Mouse (Mus musculus) embryo, embryonic 9.5 days (tissue): ENCODE results near the gene Tcf25.
A peak's percentile ranks its signal among the peaks of the same experiment; 100 is the strongest.

Experiments used
- DNase-seq: peaks from one replicate; pipeline ENCODE4 v3.0.0-alpha.2; 2017; ENCODE audit errors: extremely low spot score

Gene Tcf25

GRCm38 (mm10) chr8:123373403-123374238 is at the start of gene Tcf25:
Gene Tcf25 (plus strand): TSS chr8:123373753.
- DNase-seq, result peak; percentile 97

DNA sequence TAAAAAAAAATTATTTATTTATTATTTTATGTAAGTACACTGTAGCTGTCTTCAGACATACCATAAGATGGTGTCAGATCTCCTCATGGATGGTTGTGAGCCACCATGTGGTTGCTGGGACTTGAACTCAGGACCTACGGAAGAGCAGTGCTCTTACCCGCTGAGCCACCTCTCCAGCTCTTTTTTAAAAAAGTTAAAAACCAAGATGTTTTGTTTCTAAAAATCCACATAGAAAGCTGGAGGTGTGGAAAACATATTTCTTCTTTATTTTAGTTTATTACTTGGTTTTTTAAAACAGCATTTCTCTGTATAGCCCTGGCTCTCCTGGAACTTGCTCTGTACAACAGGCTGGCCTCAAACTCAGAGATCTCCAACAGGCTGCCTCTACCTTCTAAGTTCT is 45.0 kb upstream of the Tcf25 start:
- DNase-seq, result no peak

DNA sequence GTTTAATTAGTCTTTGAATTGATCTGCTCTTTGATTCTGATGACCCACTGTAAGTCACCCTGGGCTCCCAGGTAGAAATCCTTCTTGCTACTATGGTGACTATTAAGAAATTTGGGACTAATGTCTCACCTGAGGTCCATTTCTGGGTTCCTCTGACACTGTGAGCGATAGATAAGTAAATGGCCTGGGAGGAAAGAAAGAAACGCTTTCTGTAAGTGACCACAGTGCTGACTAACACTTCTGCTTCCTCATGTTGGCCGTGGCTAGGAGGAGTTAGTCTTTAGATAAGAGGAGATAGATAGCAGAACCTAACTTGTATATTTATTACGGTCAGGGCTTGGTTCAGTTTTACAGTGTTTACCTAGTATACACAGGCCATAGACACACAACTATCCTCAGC is 44.2 kb upstream of the Tcf25 start:
- no peak for DNase-seq

DNA sequence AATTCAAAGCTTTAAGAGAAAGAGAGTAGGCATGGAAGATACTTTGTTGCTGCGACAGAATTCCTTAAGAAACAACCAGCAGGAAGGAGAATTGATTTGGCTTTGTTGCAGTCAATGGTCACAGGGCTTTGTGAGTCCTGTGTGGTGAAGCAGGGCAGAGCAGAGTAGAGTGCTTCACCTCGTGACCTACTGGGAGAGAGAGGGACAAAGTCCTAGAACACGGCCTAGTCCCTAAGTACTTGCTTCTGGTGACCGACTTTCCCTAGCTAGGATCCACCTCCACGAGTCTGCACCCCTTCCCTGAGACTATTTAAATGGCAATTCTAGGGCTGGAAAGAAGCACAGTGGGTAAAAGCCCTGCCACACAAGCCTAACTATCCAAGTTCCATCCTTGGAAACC is 43.6 kb upstream of the Tcf25 start:
- DNase-seq, result no peak

DNA sequence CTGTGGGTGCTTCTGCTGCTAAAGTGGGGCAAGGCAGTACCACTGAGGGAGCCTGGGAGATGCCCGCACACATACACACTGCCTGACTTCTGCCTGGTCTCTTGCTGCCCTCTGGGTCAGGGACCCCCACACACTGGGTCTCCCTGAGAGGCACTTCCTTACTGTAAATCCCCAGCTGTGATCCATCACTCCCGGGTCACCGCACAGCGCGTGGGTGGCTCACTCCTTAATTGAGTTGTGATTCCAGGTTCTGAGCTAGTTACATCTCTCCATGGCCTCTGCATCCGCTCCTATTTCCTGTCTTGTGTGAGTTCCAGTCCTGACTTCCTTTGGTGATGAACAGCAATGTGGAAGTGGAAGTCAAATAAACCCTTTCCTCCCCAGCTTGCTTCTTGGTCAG is 42.9 kb upstream of the Tcf25 start:
- no peak for DNase-seq

GRCm38 (mm10) chr8:123331301-123331700 is 42.3 kb upstream of the Tcf25 start:
- DNase-seq, result no peak

GRCm38 (mm10) chr8:123331810-123332209 is 41.7 kb upstream of the Tcf25 start:
- DNase-seq, result no peak

DNA sequence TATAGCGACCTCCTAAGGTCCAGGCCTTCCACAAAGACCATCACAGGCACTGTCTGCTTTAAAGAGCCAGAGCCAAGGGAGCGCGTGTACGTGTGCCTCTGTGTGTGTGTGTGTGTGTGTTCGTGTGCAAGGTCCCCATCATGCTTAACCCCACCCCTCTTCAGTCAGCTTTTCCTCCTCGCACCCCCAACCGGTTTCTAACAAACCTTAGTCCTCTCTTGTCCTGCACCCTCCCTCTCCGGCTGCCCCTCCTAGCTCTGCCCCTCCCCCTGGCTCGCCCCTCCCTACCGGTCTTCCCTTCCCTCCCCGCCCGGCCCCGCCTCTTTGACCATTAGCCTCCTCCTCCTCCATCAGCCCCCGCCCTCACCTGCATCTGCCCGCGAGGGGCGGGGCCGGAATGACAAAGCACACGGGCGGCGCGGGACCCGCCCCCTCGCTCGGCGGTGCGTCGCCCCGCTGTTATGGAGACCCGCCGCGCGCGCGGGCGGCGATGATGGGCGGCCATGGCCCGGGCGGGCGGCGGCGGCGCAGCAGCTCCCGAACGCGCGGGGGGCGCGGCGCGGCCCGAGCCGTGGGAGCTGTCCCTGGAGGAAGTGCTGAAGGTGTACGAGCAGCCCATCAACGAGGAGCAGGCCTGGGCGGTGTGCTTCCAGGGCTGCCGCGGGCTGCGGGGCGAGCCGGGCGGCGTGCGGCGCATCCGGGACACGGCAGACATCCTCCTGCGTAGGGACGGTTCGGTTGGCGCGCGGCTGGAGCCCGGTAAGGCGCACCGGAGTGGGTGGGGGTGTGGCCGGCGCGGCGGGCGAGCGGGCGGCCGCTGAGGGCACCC is 41.1 kb upstream of the Tcf25 start, which contains the start of gene Spire2:
Spire2 (plus strand) TSS at position 452 of the 829 bp plus-strand sequence.
- DNase-seq, result peak; percentile 90

DNA sequence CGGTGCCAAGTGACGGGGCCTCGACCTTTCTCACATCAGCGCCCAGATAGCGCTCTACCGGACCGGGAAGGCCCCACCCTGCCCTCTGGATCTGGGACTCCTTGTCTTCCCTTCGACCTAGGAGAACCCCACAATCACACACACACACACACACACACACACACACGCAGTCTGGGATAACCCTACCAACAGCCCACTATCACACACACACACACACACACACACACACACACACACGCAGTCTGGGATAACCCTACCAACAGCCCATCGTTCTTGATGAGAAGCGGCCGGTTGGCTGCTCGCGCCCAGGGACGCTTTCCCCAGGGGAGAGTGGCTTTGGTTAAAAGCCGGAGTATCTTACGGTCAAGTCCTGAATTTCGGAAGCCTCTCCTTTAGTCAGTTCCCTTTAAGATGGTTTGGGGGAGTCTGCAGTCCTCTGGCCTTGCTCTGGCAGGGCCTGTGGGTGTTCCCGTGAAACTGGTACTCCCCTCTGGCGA is 40.4 kb upstream of the Tcf25 start:
- no peak for DNase-seq

DNA sequence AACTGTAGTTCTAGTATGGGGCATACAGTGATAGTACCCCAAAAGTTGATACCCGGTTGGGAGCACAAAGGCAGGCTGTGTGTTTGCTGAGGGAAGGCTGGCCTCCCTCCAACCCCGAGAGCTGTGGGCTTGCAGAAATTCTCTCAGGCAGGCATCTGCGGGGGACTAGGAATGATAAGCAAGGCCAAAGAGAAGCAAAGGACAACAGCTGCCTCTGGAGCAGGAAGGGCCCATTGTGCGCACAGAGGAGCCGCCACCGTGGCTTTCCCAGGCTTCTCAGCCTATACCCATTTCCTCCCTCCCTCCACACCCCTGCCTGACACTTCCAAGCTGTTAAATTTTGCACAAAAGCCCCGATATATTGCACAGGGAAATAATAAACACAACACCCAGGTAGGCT is 39.7 kb upstream of the Tcf25 start:
- no peak for DNase-seq

DNA sequence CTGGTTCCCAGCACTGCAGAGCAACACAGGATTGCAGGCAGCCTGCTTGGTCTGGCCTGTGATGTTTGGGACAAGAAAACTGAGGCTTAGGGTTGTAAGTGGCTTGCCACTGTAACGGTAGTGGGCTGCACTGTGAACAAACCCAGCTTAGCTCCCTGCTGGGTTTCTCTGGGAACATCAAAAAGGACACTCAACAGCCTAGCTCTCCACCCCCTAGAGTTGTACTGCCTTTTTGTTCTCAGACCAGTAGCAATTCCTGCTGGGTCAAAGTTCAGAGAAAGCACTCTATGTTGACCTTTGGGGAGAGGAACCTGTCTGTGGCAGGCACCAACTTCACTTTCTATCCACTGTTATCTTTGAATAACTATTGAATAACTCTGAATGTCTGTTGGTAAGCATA is 39.1 kb upstream of the Tcf25 start:
- no peak for DNase-seq

GRCm38 (mm10) chr8:123337475-123337874 is 36.1 kb upstream of the Tcf25 start:
- DNase-seq, result no peak

DNA sequence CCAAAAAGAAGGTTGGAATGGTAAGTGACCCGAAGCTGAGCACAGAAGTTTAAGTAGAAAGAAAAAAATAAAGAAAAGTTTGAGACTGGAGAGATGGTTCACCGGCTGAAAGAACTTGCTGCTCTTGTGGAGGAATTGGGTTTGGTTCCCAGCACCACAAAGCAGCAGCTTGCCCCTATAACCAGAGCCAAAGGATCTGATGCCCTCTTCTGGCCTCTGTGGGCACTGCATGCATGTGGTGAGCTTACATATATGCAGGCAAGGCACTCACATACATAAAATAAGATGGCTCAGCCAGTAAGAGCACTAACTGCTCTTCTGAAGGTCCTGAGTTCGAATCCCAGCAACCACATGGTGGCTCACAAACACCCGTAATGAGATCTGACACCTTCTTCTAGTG is 33.5 kb upstream of the Tcf25 start:
- no peak for DNase-seq

- DNase-seq, result no peak
Measured at GRCm38 (mm10) chr8:123341040-123342015, 32.2 kb upstream of the Tcf25 start.

DNA sequence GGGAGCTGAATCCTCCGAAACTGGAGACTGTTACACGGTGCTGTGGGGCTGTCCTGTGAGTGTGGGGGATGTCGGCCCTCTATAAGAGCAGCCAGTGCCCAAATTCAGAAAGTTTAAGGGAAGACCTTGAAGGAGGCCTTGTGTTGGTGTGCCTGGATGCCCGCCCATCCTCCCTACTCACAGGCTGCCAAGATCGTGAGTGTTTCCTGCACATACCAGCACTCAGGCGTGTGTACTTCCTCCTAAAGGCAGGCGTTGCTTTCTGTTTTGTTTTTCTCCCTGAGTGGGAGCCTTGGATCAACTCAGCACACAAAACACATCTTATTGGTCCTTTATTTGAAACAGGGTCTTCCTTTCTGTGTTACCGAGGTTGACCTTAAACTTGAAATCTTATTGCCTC is 31.3 kb upstream of the Tcf25 start:
- no peak for DNase-seq

DNA sequence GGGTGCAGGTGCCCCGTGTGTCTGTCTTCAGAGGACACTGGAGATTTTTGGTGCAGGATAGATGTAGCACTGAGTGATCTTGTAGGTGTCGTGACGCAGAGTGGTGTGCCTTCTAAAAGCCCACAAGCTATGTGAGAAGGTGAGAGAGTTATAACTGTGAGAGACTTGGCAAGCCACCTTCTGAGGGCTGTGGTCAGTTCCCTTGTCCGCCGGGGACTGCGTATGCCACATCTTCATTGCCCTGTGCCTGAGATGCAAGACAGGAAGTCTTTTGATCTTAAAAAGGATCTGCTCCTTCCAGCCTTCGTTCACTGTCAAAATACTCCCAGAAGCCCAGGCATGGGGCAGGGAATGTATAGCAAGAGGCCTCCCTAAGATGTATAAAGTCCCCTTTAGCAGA is 30.6 kb upstream of the Tcf25 start:
- DNase-seq, result no peak

DNA sequence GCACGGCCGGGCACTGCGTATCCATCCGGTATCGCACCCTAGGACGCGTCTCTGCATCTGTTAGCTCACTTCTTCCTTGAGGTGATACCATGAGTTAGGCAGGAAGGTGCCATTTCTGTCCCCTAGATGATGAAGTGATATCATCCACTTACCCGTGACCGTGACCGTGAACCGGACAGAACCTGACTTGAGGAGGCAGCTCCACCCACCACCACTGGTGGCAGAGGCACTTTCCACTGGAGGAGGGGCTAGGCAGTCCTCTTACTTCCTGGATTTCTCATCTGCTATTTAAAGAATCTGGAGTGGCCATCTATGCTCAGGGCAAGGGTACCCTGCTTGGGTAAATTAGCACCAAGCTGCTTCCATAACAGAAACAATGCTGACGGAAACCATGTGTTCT is 30.1 kb upstream of the Tcf25 start:
- no peak for DNase-seq

DNA sequence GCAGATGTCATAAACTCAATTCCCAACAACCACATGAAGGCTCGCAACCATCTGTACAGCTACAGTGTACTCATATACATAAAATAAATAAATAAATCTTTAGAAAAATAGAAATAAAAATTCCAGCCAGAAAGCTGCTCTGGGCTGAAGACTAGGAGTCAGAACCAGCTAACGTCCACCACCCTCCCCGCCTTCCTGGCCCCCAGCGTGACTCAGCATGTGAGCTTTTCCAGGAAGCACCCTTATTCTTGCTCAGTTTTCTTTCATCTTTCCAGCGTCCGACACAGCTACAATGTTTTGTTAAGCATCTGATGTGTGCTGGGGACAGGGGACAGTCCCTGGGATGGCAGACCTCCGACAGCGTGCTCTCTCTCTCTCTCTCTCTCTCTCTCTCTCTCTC is 28.4 kb upstream of the Tcf25 start:
- DNase-seq, result no peak

GRCm38 (mm10) chr8:123345856-123346255 is 27.7 kb upstream of the Tcf25 start:
- DNase-seq, result no peak

DNA sequence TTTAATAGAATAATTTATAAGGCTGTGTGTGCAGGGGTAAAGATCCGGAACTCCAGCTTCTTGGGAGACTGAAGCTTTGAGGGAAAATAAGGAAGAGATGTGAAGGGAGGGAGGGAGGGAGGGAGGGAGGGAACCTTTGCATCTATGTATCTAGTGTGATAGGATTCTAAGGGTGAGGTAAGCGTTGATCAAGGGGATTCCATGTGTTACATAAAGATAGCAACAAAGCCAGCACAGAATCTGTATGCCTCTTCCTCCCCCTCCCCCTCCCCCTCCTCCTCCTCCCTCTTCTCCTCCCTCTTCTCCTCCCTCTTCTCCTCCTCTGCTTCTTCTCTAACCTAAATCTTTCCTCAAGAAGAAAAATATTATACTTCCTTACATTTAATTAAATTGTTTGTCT is 26.3 kb upstream of the Tcf25 start:
- DNase-seq, result no peak

DNA sequence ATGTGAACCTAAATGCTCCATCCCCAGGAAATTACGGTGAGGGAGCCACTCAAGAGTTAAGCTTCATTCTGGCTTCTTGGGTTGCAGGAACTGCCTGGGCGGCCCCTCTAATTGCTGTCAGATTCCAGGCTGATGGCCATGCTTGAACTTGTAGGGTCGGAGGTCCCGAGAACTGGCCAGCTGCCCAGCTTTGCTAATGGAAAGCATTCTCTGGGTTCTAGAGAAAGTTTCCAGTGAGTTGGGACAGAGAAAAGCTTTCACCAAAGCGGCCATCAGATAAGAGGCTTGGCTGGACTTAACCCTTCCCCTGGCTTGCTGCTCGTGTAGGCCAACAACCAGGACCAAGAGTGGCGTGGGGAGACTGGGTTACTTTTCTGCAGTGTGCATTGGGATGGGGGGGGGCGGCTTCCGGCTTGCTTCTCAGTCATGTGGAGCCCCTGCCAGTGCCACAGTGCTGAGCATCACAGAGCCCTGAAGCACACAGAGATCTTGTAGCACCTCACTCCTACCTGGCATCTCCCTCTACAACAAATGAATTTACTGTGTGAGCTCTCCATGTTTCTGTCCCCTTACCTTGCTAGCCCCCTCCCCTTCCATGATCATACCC is 25.2 kb upstream of the Tcf25 start:
- no peak for DNase-seq
